Mouse (Mus musculus) neutrophil, adult 65 days (primary cell): ENCODE data around the gene Otx2. TPM values are rescaled to one million over a fixed set of nuclear protein-coding genes. Genes with fewer than 3 reads are reported as not detected.

Experiments
- total RNA-seq: library from RNA; stranded (reverse); gene quantifications from 2 replicates; pipeline ENCODE4 v1.2.4, GENCODE M21; 2023

The Otx2 gene
- not detected in 2 replicates for total RNA-seq

GRCm38 (mm10) chr14:48673541-48673940, at the start of gene Otx2:
Otx2 (minus strand) TSS chr14:48673819.

Other genes starting within 250 kb of the Otx2 start
- gene Tmem260, start 227.7 kb downstream of the Otx2 start, total RNA-seq = 12.2 and 12.8 TPM in 2 replicates